Mouse (Mus musculus) ES-Bruce4 (cell line): ENCODE measurements around the gene Maml2. TPM values are rescaled to one million over a fixed set of nuclear protein-coding genes. Genes with fewer than 3 reads are reported as not detected.

ENCODE experiments used
- H3K27ac ChIP-seq: 2 replicates; pipeline ENCODE4 v1.5.1; 2012; ENCODE audit warnings: low read length, inconsistent platforms; ENCODE audit not compliant: insufficient read depth
- H3K27me3 ChIP-seq: 2 replicates; pipeline ENCODE4 v1.6.1; 2012; ENCODE audit warnings: mild to moderate bottlenecking, low read length, inconsistent platforms; ENCODE audit not compliant: control insufficient read depth, poor library complexity, insufficient read depth, severe bottlenecking
- H3K36me3 ChIP-seq: 2 replicates; pipeline ENCODE4 v1.6.1; 2012; ENCODE audit warnings: inconsistent platforms, mild to moderate bottlenecking, low read length, moderate library complexity; ENCODE audit not compliant: control insufficient read depth, poor library complexity, insufficient read depth, severe bottlenecking
- H3K4me1 ChIP-seq: one replicate; pipeline ENCODE4 v1.8.1; 2011; ENCODE audit warnings: low read length; ENCODE audit not compliant: control insufficient read depth, insufficient read depth
- H3K4me3 ChIP-seq: 2 replicates; pipeline ENCODE4 v1.5.1; 2011; ENCODE audit warnings: low read depth, mild to moderate bottlenecking, low read length
- H3K9ac ChIP-seq: 2 replicates; pipeline ENCODE4 v1.6.1; 2012; ENCODE audit warnings: low read depth, mild to moderate bottlenecking, inconsistent platforms; ENCODE audit not compliant: poor library complexity, severe bottlenecking
- H3K9me3 ChIP-seq: replicated peaks from 2 replicates; pipeline ENCODE4 v1.6.1; 2012; ENCODE audit warnings: mild to moderate bottlenecking, low read length, inconsistent platforms; ENCODE audit not compliant: control insufficient read depth, poor library complexity, insufficient read depth, severe bottlenecking
- CTCF ChIP-seq: IDR thresholded peaks from one replicate; pipeline ENCODE4 v1.8.1; 2011; ENCODE audit warnings: low read depth, low read length
- EP300 ChIP-seq: IDR thresholded peaks from 2 replicates; pipeline ENCODE4 v1.6.1; 2011; ENCODE audit warnings: low read depth, low read length; ENCODE audit not compliant: insufficient read depth
- POLR2A ChIP-seq: IDR thresholded peaks from one replicate; pipeline ENCODE4 v1.8.1; 2011; ENCODE audit warnings: low read length; ENCODE audit not compliant: insufficient read depth
- polyA plus RNA-seq: library from polyadenylated mRNA; stranded (reverse); fragments of >200 nt; gene quantifications from 2 replicates; pipeline ENCODE4 v1.2.4, GENCODE M21; 2011; ENCODE audit warnings: low read depth; ENCODE audit not compliant: missing spikeins, insufficient read depth, insufficient read length

Gene Maml2
- polyA plus RNA-seq, 1 experiment, result 1.4 TPM

GRCm38 (mm10) chr9:13612371-13612770, 314.6 kb downstream of the Maml2 start:
- no peak overlapping the region for H3K27ac ChIP-seq
- H3K4me3 ChIP-seq, result no peak overlapping the region
- H3K4me1 ChIP-seq, result peaks cover 2% of the 10 kb centered on the region
- H3K9ac ChIP-seq, result no peak overlapping the region
- peaks cover 5% of the 10 kb centered on the region; the same call in 1 of the 2 replicates for H3K9me3 ChIP-seq
- H3K36me3 ChIP-seq, result no peaks in the 10 kb centered on the region
- H3K27me3 ChIP-seq, result no peaks in the 10 kb centered on the region; the same call in 1 of the 2 replicates
- TF ChIP-seq POLR2A, result no peak
- no peak for TF ChIP-seq CTCF
- TF ChIP-seq EP300, result no peak

GRCm38 (mm10) chr9:13613325-13614268, 315.8 kb downstream of the Maml2 start:
- Histone ChIP-seq H3K36me3 (no peaks in the 10 kb centered on the region), H3K27me3 (no peaks in the 10 kb centered on the region; the same call in 1 of the 2 replicates), H3K9ac (no peak overlapping the region), H3K9me3 (peaks cover 5% of the 10 kb centered on the region; the same call in 1 of the 2 replicates), H3K4me3 (no peak overlapping the region), H3K4me1 (peaks cover 2% of the 10 kb centered on the region), H3K27ac (no peak overlapping the region)
- no peak for TF ChIP-seq POLR2A
- no peak for TF ChIP-seq CTCF
- no peak for TF ChIP-seq EP300

GRCm38 (mm10) chr9:13616383-13617009, 318.7 kb downstream of the Maml2 start:
- no peaks in the 10 kb centered on the region for H3K36me3 ChIP-seq
- H3K9ac ChIP-seq, result no peak overlapping the region
- peaks cover 2% of the 10 kb centered on the region for H3K4me1 ChIP-seq
- no peak for TF ChIP-seq POLR2A
- no peak for TF ChIP-seq CTCF
- no peak for TF ChIP-seq EP300
- no peaks in the 10 kb centered on the region for H3K9me3 ChIP-seq
- no peaks in the 10 kb centered on the region; the same call in 1 of the 2 replicates for H3K27me3 ChIP-seq
- H3K4me3 ChIP-seq, result no peak overlapping the region
- H3K27ac ChIP-seq, result no peak overlapping the region

- Histone ChIP-seq H3K9ac (no peak overlapping the region), H3K4me1 (no peaks in the 10 kb centered on the region), H3K36me3 (no peaks in the 10 kb centered on the region), H3K9me3 (no peaks in the 10 kb centered on the region), H3K27me3 (no peaks in the 10 kb centered on the region), H3K4me3 (no peak overlapping the region), H3K27ac (no peak overlapping the region)
- no peak for TF ChIP-seq CTCF
- no peak for TF ChIP-seq EP300
- TF ChIP-seq POLR2A, result no peak
Observed at GRCm38 (mm10) chr9:13620794-13621193, 323.0 kb downstream of the Maml2 start.

- H3K27me3 ChIP-seq, result no peaks in the 10 kb centered on the region
Observed at GRCm38 (mm10) chr9:13621941-13622340, 324.2 kb downstream of the Maml2 start.

More at GRCm38 (mm10) chr9:13621941-13622340, 324.2 kb downstream of the Maml2 start:
- Histone ChIP-seq H3K9ac (no peak overlapping the region), H3K9me3 (no peaks in the 10 kb centered on the region), H3K4me3 (no peak overlapping the region), H3K27ac (no peak overlapping the region), H3K36me3 (no peaks in the 10 kb centered on the region), H3K4me1 (no peaks in the 10 kb centered on the region)
- TF ChIP-seq CTCF (no peak), POLR2A (no peak), EP300 (no peak)
